Mouse (Mus musculus): ENCODE measurements around the gene Ntrk3. TPM values are rescaled to one million over a fixed set of nuclear protein-coding genes. Genes with fewer than 3 reads are reported as not detected.

Ntrk3 gene
- total RNA-seq, 1 experiment from 2014 or later = 1.9 TPM

DNA sequence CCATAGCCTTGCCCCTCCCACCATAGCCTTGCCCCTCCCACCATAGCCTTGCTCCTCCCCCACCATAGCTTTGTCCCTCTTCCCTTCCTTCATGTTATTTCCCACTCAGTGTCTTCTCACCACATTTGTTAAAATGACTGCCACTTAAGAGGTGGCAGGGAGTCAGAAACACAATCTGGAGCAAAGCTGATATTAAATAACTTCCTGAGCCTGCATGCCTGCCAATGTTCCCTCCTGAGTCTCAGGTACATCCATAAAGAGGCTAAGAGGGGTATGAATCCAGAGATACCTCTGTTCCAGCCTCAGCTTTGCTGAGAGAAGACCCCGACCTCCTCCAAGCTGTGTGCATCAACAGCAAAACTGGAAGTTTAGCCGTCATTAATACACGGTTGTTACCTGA lies 172.4 kb downstream of the Ntrk3 start:
- ATAC-seq (ENCODE audit: extremely low read depth, insufficient number of reproducible peaks, low FRiP score, poor library complexity, severe bottlenecking) = no peak

DNA sequence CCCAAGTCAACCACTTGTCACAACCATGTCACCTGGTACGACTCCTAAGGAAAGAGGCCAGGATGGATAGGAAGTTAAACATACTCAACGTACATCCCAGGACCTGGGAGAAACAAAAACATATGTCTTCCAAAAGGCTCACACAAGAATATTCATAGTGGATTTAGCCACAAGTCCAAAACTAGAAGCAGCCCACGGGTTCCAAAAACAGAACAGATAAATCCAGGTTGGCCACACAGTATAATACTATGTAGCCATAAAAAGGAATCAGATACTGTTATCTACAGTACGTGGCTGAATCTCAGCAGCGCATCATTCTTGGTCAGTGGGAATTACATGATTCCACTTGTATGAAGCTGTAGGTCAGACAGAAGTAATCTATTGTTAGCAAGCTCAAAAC lies 179.3 kb downstream of the Ntrk3 start:
- no peak for ATAC-seq (ENCODE audit: extremely low read depth, insufficient number of reproducible peaks, low FRiP score, poor library complexity, severe bottlenecking)

DNA sequence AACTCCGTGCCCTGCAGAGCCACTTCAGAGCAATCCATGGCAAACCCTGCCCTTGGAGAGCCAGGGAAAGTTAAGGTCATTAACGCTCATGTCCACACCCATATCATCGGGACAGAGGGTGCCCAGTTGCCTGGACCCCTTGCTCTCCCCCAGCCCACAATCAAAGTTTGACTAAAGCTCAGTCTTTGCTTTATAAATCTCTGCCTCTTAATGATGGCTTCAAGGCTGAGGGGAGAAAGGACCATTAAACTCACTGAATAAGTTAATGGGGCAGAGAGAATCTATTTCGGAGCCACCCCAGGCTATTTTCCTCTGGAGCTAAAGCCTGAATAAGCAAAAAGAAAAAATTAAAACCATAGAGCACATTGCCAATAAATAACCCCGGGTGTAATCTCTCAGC lies 182.3 kb downstream of the Ntrk3 start:
- ATAC-seq (ENCODE audit: extremely low read depth, insufficient number of reproducible peaks, low FRiP score, poor library complexity, severe bottlenecking) = no peak

DNA sequence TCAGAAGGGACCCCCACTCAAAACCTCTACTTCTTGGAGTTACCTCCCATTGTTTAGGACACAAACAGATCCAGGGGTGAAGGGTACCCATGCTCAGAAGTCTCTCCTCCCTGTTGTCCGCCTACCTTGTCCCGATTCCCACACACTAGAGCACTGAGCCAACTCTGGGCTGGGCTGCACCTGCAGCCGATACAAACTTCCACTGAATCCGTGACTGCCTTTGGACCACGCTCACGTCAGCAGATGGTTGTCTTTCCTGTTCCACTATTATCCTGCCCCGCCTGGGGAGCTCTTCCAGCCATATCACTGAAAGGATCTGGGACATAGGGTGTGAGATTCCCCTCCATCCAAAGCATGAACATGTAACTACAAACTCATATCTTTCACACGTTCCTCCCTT lies 188.4 kb downstream of the Ntrk3 start:
- ATAC-seq (ENCODE audit: extremely low read depth, insufficient number of reproducible peaks, low FRiP score, poor library complexity, severe bottlenecking) = no peak

DNA sequence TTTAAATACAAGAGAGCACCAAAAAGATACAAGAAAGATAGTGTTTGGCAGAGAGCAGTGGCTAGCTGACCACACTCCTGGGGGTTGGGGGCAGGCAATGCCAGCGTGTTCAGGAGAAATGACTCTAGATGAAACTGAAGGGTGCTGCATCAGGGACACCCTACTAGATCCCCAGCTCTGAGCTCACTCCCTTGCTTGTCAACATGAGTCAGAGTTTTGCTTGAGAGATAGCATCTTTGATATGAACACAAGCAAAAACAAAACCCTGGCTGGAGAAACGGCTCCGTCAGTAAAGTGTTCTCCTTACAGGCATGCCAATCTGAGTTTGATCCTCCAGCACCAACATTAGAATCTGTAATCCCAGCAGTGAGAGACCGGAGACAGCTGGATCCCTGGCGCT lies 189.1 kb downstream of the Ntrk3 start:
- ATAC-seq (ENCODE audit: extremely low read depth, insufficient number of reproducible peaks, low FRiP score, poor library complexity, severe bottlenecking) = no peak

GRCm38 (mm10) chr7:78546551-78546950 lies 191.3 kb downstream of the Ntrk3 start:
- ATAC-seq (ENCODE audit: extremely low read depth, insufficient number of reproducible peaks, low FRiP score, poor library complexity, severe bottlenecking) = no peak

DNA sequence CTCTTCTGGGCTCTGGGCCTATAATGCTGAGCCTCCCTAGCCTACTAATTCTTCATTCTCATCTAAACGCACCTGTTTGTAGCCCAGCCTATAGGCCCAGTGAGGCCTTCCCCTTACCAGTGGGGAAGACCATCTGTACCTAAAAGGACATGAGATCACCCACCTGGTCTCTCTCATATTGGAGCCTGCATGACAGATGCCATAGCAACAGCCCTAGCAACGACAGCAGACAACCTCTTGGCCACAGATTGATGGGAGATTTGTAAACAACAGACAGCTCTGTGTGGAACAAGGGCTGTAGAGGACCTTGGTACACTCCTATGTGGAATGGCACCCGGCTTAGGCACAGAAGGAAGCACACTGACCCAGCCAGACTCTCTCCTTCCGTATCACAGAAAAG lies 195.3 kb downstream of the Ntrk3 start:
- ATAC-seq (ENCODE audit: extremely low read depth, insufficient number of reproducible peaks, low FRiP score, poor library complexity, severe bottlenecking) = no peak

GRCm38 (mm10) chr7:78530286-78530685 lies 207.5 kb downstream of the Ntrk3 start:
- no peak for ATAC-seq (ENCODE audit: extremely low read depth, insufficient number of reproducible peaks, low FRiP score, poor library complexity, severe bottlenecking)

- no peak for ATAC-seq (ENCODE audit: extremely low read depth, insufficient number of reproducible peaks, low FRiP score, poor library complexity, severe bottlenecking)
These were observed 209.8 kb downstream of the Ntrk3 start for GRCm38 (mm10) chr7:78528008-78528407.

GRCm38 (mm10) chr7:78527564-78527963 lies 210.2 kb downstream of the Ntrk3 start:
- no peak for ATAC-seq (ENCODE audit: extremely low read depth, insufficient number of reproducible peaks, low FRiP score, poor library complexity, severe bottlenecking)

GRCm38 (mm10) chr7:78520243-78520927 lies 217.4 kb downstream of the Ntrk3 start:
- no peak for ATAC-seq (ENCODE audit: extremely low read depth, insufficient number of reproducible peaks, low FRiP score, poor library complexity, severe bottlenecking)

DNA sequence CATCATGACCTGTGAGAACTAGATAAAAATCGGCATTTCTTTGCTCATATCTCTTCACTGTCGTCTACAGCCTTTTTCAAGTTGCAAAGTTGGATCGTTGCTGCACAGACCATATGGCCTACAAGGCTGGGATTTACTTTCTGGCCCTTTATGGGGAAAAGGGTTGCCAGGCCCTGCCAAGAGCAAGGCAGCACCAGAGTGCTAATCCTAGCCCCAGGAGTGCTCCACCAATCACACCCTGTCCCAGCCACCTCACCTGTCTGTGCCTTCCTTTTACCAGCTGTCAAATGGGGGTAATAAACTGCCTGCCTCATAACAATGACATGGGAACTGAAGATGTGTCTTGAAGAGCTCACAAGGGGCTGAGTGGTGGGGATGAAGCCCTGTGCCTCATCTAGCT lies 218.1 kb downstream of the Ntrk3 start:
- ATAC-seq (ENCODE audit: extremely low read depth, insufficient number of reproducible peaks, low FRiP score, poor library complexity, severe bottlenecking) = no peak

- ATAC-seq (ENCODE audit: extremely low read depth, insufficient number of reproducible peaks, low FRiP score, poor library complexity, severe bottlenecking) = no peak
These were observed 218.9 kb downstream of the Ntrk3 start for GRCm38 (mm10) chr7:78518760-78519363.

DNA sequence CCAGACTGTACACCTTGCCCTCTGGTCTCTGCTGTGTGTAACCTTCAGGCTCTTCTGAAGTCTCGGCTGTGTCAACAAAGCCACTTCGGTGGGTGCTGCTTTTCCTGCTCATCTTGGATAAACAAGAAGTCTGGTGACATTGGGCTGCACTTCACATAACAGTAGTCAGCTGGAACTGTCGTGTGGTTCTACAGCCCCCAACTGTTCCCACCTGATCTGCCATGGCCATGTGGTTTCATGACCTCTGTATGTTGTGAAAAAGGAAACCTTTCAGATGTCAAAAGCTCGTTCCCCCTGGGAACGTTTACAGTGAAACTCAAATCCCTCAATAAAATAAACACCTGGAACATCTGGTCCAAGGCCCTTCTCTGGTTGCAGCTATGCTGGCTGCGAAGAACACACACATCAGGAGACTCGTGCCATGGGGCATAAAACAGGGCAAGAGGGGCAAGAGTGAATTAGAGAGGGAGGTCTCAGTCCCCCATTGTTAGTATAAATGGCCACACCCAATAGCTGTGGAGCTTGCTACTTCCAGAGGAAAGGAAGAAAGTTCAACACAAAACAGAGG lies 222.7 kb downstream of the Ntrk3 start:
- no peak for ATAC-seq (ENCODE audit: extremely low read depth, insufficient number of reproducible peaks, low FRiP score, poor library complexity, severe bottlenecking)

DNA sequence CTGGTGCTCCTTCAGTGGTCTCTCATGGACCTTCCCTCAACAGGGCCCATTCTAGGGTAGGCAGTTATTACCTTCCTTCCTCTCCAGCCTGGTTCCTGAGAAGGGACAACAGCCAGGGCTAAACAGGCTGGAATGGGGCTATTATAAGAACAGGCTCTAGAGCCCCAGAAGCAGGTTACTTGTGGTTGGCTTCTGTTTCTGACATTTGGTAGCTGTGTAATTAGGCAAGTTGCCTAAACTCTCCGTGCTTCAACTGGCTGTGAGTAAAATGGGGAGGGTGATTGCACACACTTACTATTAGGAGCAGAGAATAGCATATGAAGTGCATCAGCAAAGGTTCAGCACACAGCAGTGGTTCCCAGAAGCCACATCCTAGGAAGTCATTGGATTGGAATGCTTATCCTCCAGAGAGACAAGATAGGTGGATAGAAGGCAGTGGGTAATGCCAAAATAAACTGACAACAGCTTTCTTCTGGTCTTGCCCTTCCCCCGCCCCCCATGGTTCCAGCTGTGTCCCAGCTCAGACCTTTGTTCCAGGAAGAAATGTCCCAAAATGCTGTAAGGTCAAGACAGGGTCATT lies 230.7 kb downstream of the Ntrk3 start:
- ATAC-seq (ENCODE audit: extremely low read depth, insufficient number of reproducible peaks, low FRiP score, poor library complexity, severe bottlenecking) = no peak

GRCm38 (mm10) chr7:78500863-78501262 lies 236.9 kb downstream of the Ntrk3 start:
- no peak for ATAC-seq (ENCODE audit: extremely low read depth, insufficient number of reproducible peaks, low FRiP score, poor library complexity, severe bottlenecking)

DNA sequence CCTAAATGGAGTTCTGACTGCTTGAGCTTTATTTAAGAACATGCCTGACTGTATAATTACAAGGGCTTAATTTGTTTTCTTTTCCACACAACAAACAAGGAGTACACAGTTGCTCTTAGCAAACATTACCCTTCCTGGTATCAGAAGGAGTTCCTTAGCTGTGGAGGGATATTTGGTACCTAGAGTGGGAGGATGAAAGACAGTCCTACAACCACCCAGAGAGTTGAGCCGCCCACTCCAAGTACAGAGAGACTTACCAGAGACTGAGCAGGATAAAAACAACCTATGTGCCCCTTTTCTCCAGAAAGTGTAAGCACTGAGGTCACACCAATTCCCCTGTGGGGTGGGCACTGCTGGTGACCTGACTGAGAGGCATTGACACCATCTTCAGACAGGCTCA lies 237.8 kb downstream of the Ntrk3 start:
- no peak for ATAC-seq (ENCODE audit: extremely low read depth, insufficient number of reproducible peaks, low FRiP score, poor library complexity, severe bottlenecking)

- ATAC-seq (ENCODE audit: extremely low read depth, insufficient number of reproducible peaks, low FRiP score, poor library complexity, severe bottlenecking) = no peak
These were observed 239.5 kb downstream of the Ntrk3 start for GRCm38 (mm10) chr7:78498356-78498755.

GRCm38 (mm10) chr7:78497819-78498218 lies 240.0 kb downstream of the Ntrk3 start:
- no peak for ATAC-seq (ENCODE audit: extremely low read depth, insufficient number of reproducible peaks, low FRiP score, poor library complexity, severe bottlenecking)

DNA sequence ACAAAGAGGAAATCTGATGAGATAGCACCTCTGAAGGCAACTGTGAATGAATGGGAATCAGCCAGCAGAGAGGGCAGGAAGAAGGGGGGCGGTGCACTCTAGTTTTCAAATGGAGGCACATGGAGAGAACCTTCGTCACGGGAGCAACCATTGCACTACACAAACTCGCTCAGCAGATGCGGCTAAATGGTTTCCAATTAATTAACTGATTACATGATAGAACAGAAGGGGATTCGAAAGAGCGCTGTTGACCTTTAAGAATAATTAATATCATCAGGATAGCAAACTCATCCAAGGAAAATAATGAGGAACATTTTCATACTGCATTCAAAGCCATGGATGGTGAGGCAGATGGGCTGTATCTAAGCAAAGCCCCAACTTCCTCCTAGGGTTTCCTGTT lies 244.2 kb downstream of the Ntrk3 start:
- no peak for ATAC-seq (ENCODE audit: extremely low read depth, insufficient number of reproducible peaks, low FRiP score, poor library complexity, severe bottlenecking)

Measured in neutrophil, adult 5-6 weeks (primary cell).